Comparison of ENCODE assay signal across 8 mouse cellular contexts in genomic region chr12:75951328-75951727, GRCm38 (mm10).
DNase-seq lines count a peak whose midpoint lies in the region; ATAC-seq and TF ChIP-seq lines count a peak whose summit lies in the region.

No protein-coding gene starts in this region.

- no peak for ATAC-seq in forebrain, embryonic 14.5 days
- no peak for ATAC-seq in forebrain, embryonic 12.5 days (ENCODE audit: low FRiP score)
- no peak for ATAC-seq in liver, embryonic 12.5 days
- ATAC-seq in lung, postnatal 0 days = no peak

- H3K4me1 ChIP-seq in forebrain, embryonic 14.5 days (ENCODE audit: control insufficient read depth, insufficient read depth, low read length) = no peaks in the 10 kb centered on the region
- H3K4me1 ChIP-seq in forebrain, embryonic 12.5 days = no peaks in the 10 kb centered on the region
- H3K4me1 ChIP-seq in liver, adult 2 months (ENCODE audit: control insufficient read depth, insufficient read depth, low read length) = no peaks in the 10 kb centered on the region
- H3K4me1 ChIP-seq in liver, embryonic 12.5 days = no peaks in the 10 kb centered on the region
- no peaks in the 10 kb centered on the region for H3K4me1 ChIP-seq in embryonic fibroblast, embryonic 13.5 days (ENCODE audit: control insufficient read depth, insufficient read depth, low read length)
- no peaks in the 10 kb centered on the region for H3K4me1 ChIP-seq in lung, postnatal 0 days (ENCODE audit: insufficient read depth, low read depth, low read length)
- no peaks in the 10 kb centered on the region for H3K4me1 ChIP-seq in thymus, adult 2 months (replicated peaks; ENCODE audit: control insufficient read depth, insufficient read depth, low read length)

- H3K27me3 ChIP-seq in forebrain, embryonic 14.5 days (replicated peaks; ENCODE audit: control insufficient read depth, insufficient read depth, low read length) = no peaks in the 10 kb centered on the region
- no peaks in the 10 kb centered on the region for H3K27me3 ChIP-seq in forebrain, embryonic 12.5 days
- no peaks in the 10 kb centered on the region for H3K27me3 ChIP-seq in liver, adult 2 months (ENCODE audit: control insufficient read depth, insufficient read depth, low read length)
- H3K27me3 ChIP-seq in liver, embryonic 12.5 days (replicated peaks) = no peaks in the 10 kb centered on the region
- H3K27me3 ChIP-seq in lung, postnatal 0 days (replicated peaks; ENCODE audit: insufficient read depth, low read length) = no peaks in the 10 kb centered on the region
- H3K27me3 ChIP-seq in thymus, adult 2 months (ENCODE audit: control insufficient read depth, insufficient read depth, low read length) = no peaks in the 10 kb centered on the region

- H3K27ac ChIP-seq in forebrain, embryonic 14.5 days (ENCODE audit: low read depth, low read length) = no peak overlapping the region
- no peak overlapping the region for H3K27ac ChIP-seq in forebrain, embryonic 12.5 days
- H3K27ac ChIP-seq in liver, adult 2 months (replicated peaks; ENCODE audit: insufficient read depth, low read depth, low read length) = no peak overlapping the region
- no peak overlapping the region for H3K27ac ChIP-seq in liver, embryonic 12.5 days
- H3K27ac ChIP-seq in embryonic fibroblast, embryonic 13.5 days (ENCODE audit: insufficient read depth, low read length) = no peak overlapping the region
- no peak overlapping the region for H3K27ac ChIP-seq in lung, postnatal 0 days (ENCODE audit: low read length)
- no peak overlapping the region for H3K27ac ChIP-seq in thymus, adult 2 months (ENCODE audit: control insufficient read depth, insufficient read depth, low read length)

- TF ChIP-seq EP300 in lung, postnatal 0 days (IDR thresholded peaks at IDR 0.05) = no peak

- H3K4me3 ChIP-seq in forebrain, embryonic 14.5 days (ENCODE audit: low read depth, low read length) = no peak overlapping the region
- H3K4me3 ChIP-seq in forebrain, embryonic 12.5 days (replicated peaks) = no peak overlapping the region
- H3K4me3 ChIP-seq in liver, adult 2 months (ENCODE audit: insufficient read depth, low read depth, low read length) = no peak overlapping the region
- no peak overlapping the region for H3K4me3 ChIP-seq in liver, embryonic 12.5 days
- H3K4me3 ChIP-seq in embryonic fibroblast, embryonic 13.5 days (ENCODE audit: insufficient read depth, low read length) = no peak overlapping the region
- no peak overlapping the region for H3K4me3 ChIP-seq in lung, postnatal 0 days (ENCODE audit: low read depth, low read length)
- no peak overlapping the region for H3K4me3 ChIP-seq in thymus, adult 2 months (ENCODE audit: control insufficient read depth, insufficient read depth, low read length)

- no peak overlapping the region for H3K4me2 ChIP-seq in forebrain, embryonic 14.5 days (ENCODE audit: low read length)
- no peak overlapping the region for H3K4me2 ChIP-seq in forebrain, embryonic 12.5 days
- no peak overlapping the region for H3K4me2 ChIP-seq in liver, embryonic 12.5 days
- no peak overlapping the region for H3K4me2 ChIP-seq in lung, postnatal 0 days (replicated peaks; ENCODE audit: low read depth, low read length)

- no peak overlapping the region for H3K9ac ChIP-seq in forebrain, embryonic 14.5 days (ENCODE audit: low read length)
- H3K9ac ChIP-seq in forebrain, embryonic 12.5 days = no peak overlapping the region
- no peak overlapping the region for H3K9ac ChIP-seq in liver, adult 2 months (ENCODE audit: low read depth, low read length)
- H3K9ac ChIP-seq in liver, embryonic 12.5 days = no peak overlapping the region
- no peak overlapping the region for H3K9ac ChIP-seq in lung, postnatal 0 days (replicated peaks; ENCODE audit: low read depth)

- WGBS in forebrain, embryonic 14.5 days = 67% methylated on average over 5 of the region's 5 CpGs
- 59% methylated on average over 5 of the region's 5 CpGs for WGBS in forebrain, embryonic 12.5 days
- 57% methylated on average over 5 of the region's 5 CpGs for WGBS in liver, adult 2 months
- 49% methylated on average over 5 of the region's 5 CpGs for WGBS in liver, embryonic 12.5 days (ENCODE audit: insufficient replicate concordance)
- WGBS in lung, postnatal 0 days = 61% methylated on average over 5 of the region's 5 CpGs
- WGBS in thymus, adult 2 months = 56% methylated on average over 5 of the region's 5 CpGs

- H3K9me3 ChIP-seq in forebrain, embryonic 14.5 days (replicated peaks; ENCODE audit: control insufficient read depth, low read length) = no peaks in the 10 kb centered on the region
- no peaks in the 10 kb centered on the region for H3K9me3 ChIP-seq in forebrain, embryonic 12.5 days
- no peaks in the 10 kb centered on the region for H3K9me3 ChIP-seq in liver, embryonic 12.5 days (replicated peaks)
- no peaks in the 10 kb centered on the region for H3K9me3 ChIP-seq in lung, postnatal 0 days (ENCODE audit: low read length)

- no peaks in the 10 kb centered on the region for H3K79me2 ChIP-seq in liver, adult 2 months (ENCODE audit: control insufficient read depth, insufficient read depth, low read length)

- peak; percentile 90 for TF ChIP-seq CTCF in liver, adult 2 months (IDR thresholded peaks at IDR 0.05; ENCODE audit: low read depth, low read length)
- peak; percentile 51; the same call in 1 of the 2 replicates for TF ChIP-seq CTCF in embryonic fibroblast, embryonic 13.5 days (IDR thresholded peaks at IDR 0.05; ENCODE audit: borderline replicate concordance, insufficient read depth, low read length)
- peak; percentile 80 for TF ChIP-seq CTCF in lung, postnatal 0 days (IDR thresholded peaks at IDR 0.05)
- TF ChIP-seq CTCF in thymus, adult 2 months (IDR thresholded peaks at IDR 0.05; ENCODE audit: borderline replicate concordance, control insufficient read depth, extremely low read depth, insufficient read depth, low read length, poor library complexity) = peak; percentile 70; the same call in 1 of the 2 replicates

- TF ChIP-seq POLR2A in liver, adult 2 months (IDR thresholded peaks at IDR 0.05; ENCODE audit: extremely low read depth, insufficient read depth, low read length) = no peak
- no peak for TF ChIP-seq POLR2A in embryonic fibroblast, embryonic 13.5 days (IDR thresholded peaks at IDR 0.05; ENCODE audit: low read depth, low read length)
- TF ChIP-seq POLR2A in thymus, adult 2 months (IDR thresholded peaks at IDR 0.05; ENCODE audit: control insufficient read depth, extremely low read depth, insufficient read depth, low read length, poor library complexity) = no peak

- DNase-seq in forebrain, embryonic 14.5 days (ENCODE audit: low spot score) = peak; percentile 21
- DNase-seq in liver, adult 2 months (ENCODE audit: extremely low read depth, low read depth, low spot score) = peak; percentile 24
- DNase-seq in adrenal gland, postnatal 14 days = peak; percentile 80
- peak; percentile 42 for DNase-seq in lung, postnatal 0 days (ENCODE audit: low spot score)
- peak; percentile 59 for DNase-seq in thymus, adult 2 months

- H3K36me3 ChIP-seq in forebrain, embryonic 14.5 days (ENCODE audit: control insufficient read depth, insufficient read depth, low read length) = peaks cover 70% of the 10 kb centered on the region
- H3K36me3 ChIP-seq in forebrain, embryonic 12.5 days (replicated peaks) = peaks cover 67% of the 10 kb centered on the region
- peaks cover 17% of the 10 kb centered on the region for H3K36me3 ChIP-seq in liver, adult 2 months (ENCODE audit: control insufficient read depth, insufficient read depth, low read length)
- peaks cover 3% of the 10 kb centered on the region; the same call in 1 of the 2 replicates for H3K36me3 ChIP-seq in liver, embryonic 12.5 days
- peaks cover 17% of the 10 kb centered on the region for H3K36me3 ChIP-seq in lung, postnatal 0 days (ENCODE audit: insufficient read depth, low read length)
- H3K36me3 ChIP-seq in thymus, adult 2 months (ENCODE audit: control insufficient read depth, insufficient read depth, low read length) = no peaks in the 10 kb centered on the region

Comparison
In these comparisons a context has a peak if more than half of its experiments do, and no peak if none do; other contexts are left out.
1. DNase-seq: peak in every context shown above with its lines; median percentile 80 in adrenal gland, postnatal 14 days; 59 in thymus, adult 2 months; 42 in lung, postnatal 0 days; 24 in liver, adult 2 months; 21 in forebrain, embryonic 14.5 days.